In genomic region chr11:95086229-95086628, GRCm38 (mm10) we compare ENCODE assay signal across 17 mouse cellular contexts. TPM values are rescaled to one million over a fixed set of nuclear protein-coding genes. Genes with fewer than 3 reads are reported as not detected.
DNase-seq lines count a peak whose midpoint lies in the region; ATAC-seq lines count a peak whose summit lies in the region.
"Had no signal": no experiment of that assay in that cellular context is flagged by ENCODE, and none has a peak within 500 bp of the region (broad histone marks: within the 10 kb centered on the region; RNA-seq: fewer than 3 reads in every experiment).

No protein-coding gene starts in this region.

- H3K9ac ChIP-seq in forebrain, embryonic 12.5 days, result no peak overlapping the region
- H3K9ac ChIP-seq in kidney, embryonic 15.5 days, result no peak overlapping the region
- H3K9ac ChIP-seq in neural tube, embryonic 13.5 days, result no peak overlapping the region
- H3K9ac ChIP-seq: forebrain, postnatal 0 days; midbrain, embryonic 13.5 days; stomach, embryonic 15.5 days had no signal

- no peaks in the 10 kb centered on the region for H3K36me3 ChIP-seq in forebrain, embryonic 10.5 days (replicated peaks)
- H3K36me3 ChIP-seq in forebrain, embryonic 12.5 days (replicated peaks), result no peaks in the 10 kb centered on the region
- H3K36me3 ChIP-seq in kidney, embryonic 15.5 days, result no peaks in the 10 kb centered on the region
- no peaks in the 10 kb centered on the region for H3K36me3 ChIP-seq in neural tube, embryonic 13.5 days
- H3K36me3 ChIP-seq: midbrain, embryonic 13.5 days; stomach, embryonic 15.5 days had no signal

- no peaks in the 10 kb centered on the region for H3K27me3 ChIP-seq in forebrain, embryonic 10.5 days (ENCODE audit: poor library complexity, severe bottlenecking)
- H3K27me3 ChIP-seq in forebrain, embryonic 12.5 days, result 0 out of 2 replicates have a peak, but pooled peaks cover 4% of the 10 kb centered on the region
- H3K27me3 ChIP-seq in kidney, embryonic 15.5 days, result no peaks in the 10 kb centered on the region
- H3K27me3 ChIP-seq in neural tube, embryonic 13.5 days, result no peaks in the 10 kb centered on the region; the same call in 1 of the 2 replicates
- H3K27me3 ChIP-seq: midbrain, embryonic 13.5 days; stomach, embryonic 15.5 days had no signal

- H3K4me1 ChIP-seq in forebrain, embryonic 10.5 days, result peaks cover 50% of the 10 kb centered on the region
- no peaks in the 10 kb centered on the region for H3K4me1 ChIP-seq in forebrain, embryonic 12.5 days
- peaks cover 62% of the 10 kb centered on the region for H3K4me1 ChIP-seq in kidney, embryonic 15.5 days
- H3K4me1 ChIP-seq in neural tube, embryonic 13.5 days (replicated peaks), result peaks cover 14% of the 10 kb centered on the region; the same call in 1 of the 2 replicates

- H3K9me3 ChIP-seq in forebrain, embryonic 10.5 days, result no peaks in the 10 kb centered on the region
- H3K9me3 ChIP-seq in forebrain, embryonic 12.5 days, result no peaks in the 10 kb centered on the region
- no peaks in the 10 kb centered on the region for H3K9me3 ChIP-seq in kidney, embryonic 15.5 days (replicated peaks)
- H3K9me3 ChIP-seq in neural tube, embryonic 13.5 days, result no peaks in the 10 kb centered on the region
- H3K9me3 ChIP-seq: midbrain, embryonic 13.5 days; stomach, embryonic 15.5 days had no signal

- ATAC-seq in forebrain, embryonic 12.5 days (ENCODE audit: low FRiP score), result no peak
- ATAC-seq in kidney, embryonic 15.5 days (replicated peaks; ENCODE audit: low FRiP score), result peak; percentile 26
- ATAC-seq in neural tube, embryonic 13.5 days (ENCODE audit: low read depth), result 0 out of 2 replicates have a peak, but pooled peaks have one; percentile 27
- ATAC-seq: forebrain, postnatal 0 days; midbrain, embryonic 13.5 days had no signal

- H3K4me3 ChIP-seq in forebrain, embryonic 10.5 days, result no peak overlapping the region
- H3K4me3 ChIP-seq in forebrain, embryonic 12.5 days (replicated peaks), result no peak overlapping the region
- no peak overlapping the region for H3K4me3 ChIP-seq in kidney, embryonic 15.5 days (replicated peaks)
- H3K4me3 ChIP-seq in neural tube, embryonic 13.5 days, result no peak overlapping the region
- H3K4me3 ChIP-seq: midbrain, embryonic 13.5 days; stomach, embryonic 15.5 days had no signal

- 57% methylated on average over 5 of the region's 5 CpGs for WGBS in forebrain, embryonic 10.5 days
- 53% methylated on average over 5 of the region's 5 CpGs for WGBS in forebrain, embryonic 12.5 days
- 43% methylated on average over 5 of the region's 5 CpGs for WGBS in kidney, embryonic 15.5 days
- WGBS in neural tube, embryonic 13.5 days, result 56% methylated on average over 5 of the region's 5 CpGs

- DNase-seq in forebrain, embryonic 10.5 days (ENCODE audit: extremely low spot score, low spot score), result no peak
- DNase-seq in kidney, adult 8-10 months, result no peak
- no peak for DNase-seq in neural tube, embryonic 10.5 days (ENCODE audit: extremely low spot score, low spot score)
- no peak for DNase-seq in frontal cortex, postnatal 10 days (ENCODE audit: low spot score in 2 of 2)
- DNase-seq in right cerebral cortex, postnatal 36 days (ENCODE audit: low spot score in 2 of 2), result no peak
- DNase-seq: cerebellum, adult 8-10 months; forebrain, postnatal 0 days; gastrocnemius, postnatal 36 days; heart, postnatal 14 days; lung, postnatal 14 days; right cerebral cortex, postnatal 4 days; thymus, postnatal 36 days had no signal

- peak overlapping the region; percentile 65 for H3K27ac ChIP-seq in forebrain, embryonic 10.5 days
- no peak overlapping the region for H3K27ac ChIP-seq in forebrain, embryonic 12.5 days
- H3K27ac ChIP-seq in kidney, embryonic 15.5 days, result peak overlapping the region; percentile 81
- no peak overlapping the region for H3K27ac ChIP-seq in neural tube, embryonic 13.5 days (replicated peaks)
- H3K27ac ChIP-seq: midbrain, embryonic 13.5 days had no signal

- no peak overlapping the region for H3K4me2 ChIP-seq in forebrain, embryonic 12.5 days
- H3K4me2 ChIP-seq in kidney, embryonic 15.5 days, result no peak overlapping the region
- no peak overlapping the region for H3K4me2 ChIP-seq in neural tube, embryonic 13.5 days
- H3K4me2 ChIP-seq: midbrain, embryonic 13.5 days; stomach, embryonic 15.5 days had no signal

RNA-seq across cellular contexts. Expression of gene Itga3, which starts 9.6 kb away (rescaled TPM):
- polyA plus RNA-seq in forebrain, embryonic 10.5 days (2016; fragmentation: Nextera tagmentation; extraction: Ambion mirVana), result 5.5 and 6.5 TPM in 2 replicates
- 3.8 and 5.2 TPM in 2 replicates for polyA plus RNA-seq in forebrain, embryonic 12.5 days (2016; fragmentation: Nextera tagmentation; extraction: Ambion mirVana)
- polyA plus RNA-seq in kidney, embryonic 15.5 days (2015; fragmentation: Nextera tagmentation; extraction: Ambion mirVana), result 21.0 and 22.9 TPM in 2 replicates
- polyA plus RNA-seq in neural tube, embryonic 13.5 days (2015; fragmentation: Nextera tagmentation; extraction: Ambion mirVana), result 12.0 and 12.1 TPM in 2 replicates

RNA-seq across cellular contexts. Expression of gene Dlx3, which starts 33.7 kb away (rescaled TPM):
- 3.5 and 3.6 TPM in 2 replicates for polyA plus RNA-seq in forebrain, embryonic 10.5 days (2016; fragmentation: Nextera tagmentation; extraction: Ambion mirVana)
- polyA plus RNA-seq in forebrain, embryonic 12.5 days (2016; fragmentation: Nextera tagmentation; extraction: Ambion mirVana), result 1.0 and 1.1 TPM in 2 replicates
- polyA plus RNA-seq in kidney, embryonic 15.5 days (2015; fragmentation: Nextera tagmentation; extraction: Ambion mirVana), result 0.78 and 2.5 TPM in 2 replicates
- polyA plus RNA-seq in neural tube, embryonic 13.5 days (2015; fragmentation: Nextera tagmentation; extraction: Ambion mirVana), result 0.28 and 0.40 TPM in 2 replicates
- polyA plus RNA-seq: forebrain, postnatal 0 days had no signal

RNA-seq across cellular contexts. Expression of gene Pdk2, which starts 45.1 kb away (rescaled TPM):
- 12.1 and 12.5 TPM in 2 replicates for polyA plus RNA-seq in forebrain, embryonic 10.5 days (2016; fragmentation: Nextera tagmentation; extraction: Ambion mirVana)
- polyA plus RNA-seq in forebrain, embryonic 12.5 days (2016; fragmentation: Nextera tagmentation; extraction: Ambion mirVana), result 17.3 and 19.4 TPM in 2 replicates
- polyA plus RNA-seq in kidney, embryonic 15.5 days (2015; fragmentation: Nextera tagmentation; extraction: Ambion mirVana), result 49.4 and 56.2 TPM in 2 replicates
- polyA plus RNA-seq in neural tube, embryonic 13.5 days (2015; fragmentation: Nextera tagmentation; extraction: Ambion mirVana), result 26.2 and 27.6 TPM in 2 replicates

RNA-seq across cellular contexts. Expression of gene Dlx4, which starts 59.8 kb away (rescaled TPM):
- 0.21 and 0.26 TPM in 2 replicates for polyA plus RNA-seq in forebrain, embryonic 10.5 days (2016; fragmentation: Nextera tagmentation; extraction: Ambion mirVana)
- polyA plus RNA-seq in forebrain, embryonic 12.5 days (2016; fragmentation: Nextera tagmentation; extraction: Ambion mirVana), result 0.20 TPM in 1 of 2 replicates, not detected in the other
- not detected in 2 replicates for polyA plus RNA-seq in kidney, embryonic 15.5 days (2015; fragmentation: Nextera tagmentation; extraction: Ambion mirVana)
- not detected in 2 replicates for polyA plus RNA-seq in neural tube, embryonic 13.5 days (2015; fragmentation: Nextera tagmentation; extraction: Ambion mirVana)
- polyA plus RNA-seq: midbrain, embryonic 13.5 days had no signal

Comparison
In these comparisons a context has a peak if more than half of its experiments do, and no peak if none do; other contexts are left out.
1. H3K27ac ChIP-seq: peak in forebrain, embryonic 10.5 days (single experiment) and kidney, embryonic 15.5 days (single experiment); none in forebrain, embryonic 12.5 days (single experiment) and neural tube, embryonic 13.5 days (single experiment).